Mouse (Mus musculus) midbrain, embryonic 14.5 days (tissue): ENCODE results near the gene Umodl1. TPM values are rescaled to one million over a fixed set of nuclear protein-coding genes. Genes with fewer than 3 reads are reported as not detected.

ENCODE experiments used
- ATAC-seq: fragments of 200-750 bp; cut with Nextera tagmentation; 2 replicates; pipeline ENCODE4 v1.8.0; 2017; ENCODE audit warnings: moderate number of reproducible peaks, moderate library complexity; ENCODE audit not compliant: low FRiP score, low TSS enrichment
- DNase-seq: peaks from one replicate; pipeline ENCODE4 v3.0.0-alpha.2; 2015
- H3K27ac ChIP-seq: fragments of 300-500 bp; sonication (generic); replicated peaks from 2 replicates; pipeline ENCODE4 v1.5.1; 2014; ENCODE audit warnings: mild to moderate bottlenecking, low read depth, low read length, moderate library complexity
- H3K27me3 ChIP-seq: fragments of 300-500 bp; sonication (generic); 2 replicates; pipeline ENCODE4 v1.6.1; 2014; ENCODE audit warnings: low read length, control low read depth, mixed read lengths; ENCODE audit not compliant: control insufficient read depth, insufficient read depth
- H3K36me3 ChIP-seq: fragments of 300-500 bp; sonication (generic); 2 replicates; pipeline ENCODE4 v1.6.1; 2014; ENCODE audit warnings: low read length, control low read depth; ENCODE audit not compliant: control insufficient read depth, insufficient read depth
- H3K4me1 ChIP-seq: fragments of 300-500 bp; sonication (generic); 2 replicates; pipeline ENCODE4 v1.6.1; 2014; ENCODE audit warnings: mild to moderate bottlenecking, antibody characterized with exemption, low read length, control low read depth; ENCODE audit not compliant: control insufficient read depth, insufficient read depth
- H3K4me2 ChIP-seq: fragments of 300-500 bp; sonication (generic); 2 replicates; pipeline ENCODE4 v1.6.1; 2014; ENCODE audit warnings: mild to moderate bottlenecking, low read length, moderate library complexity
- H3K4me3 ChIP-seq: fragments of 300-500 bp; sonication (generic); replicated peaks from 2 replicates; pipeline ENCODE4 v1.5.1; 2014; ENCODE audit warnings: low read depth, low read length
- H3K9ac ChIP-seq: fragments of 300-500 bp; sonication (generic); replicated peaks from 2 replicates; pipeline ENCODE4 v1.6.1; 2014; ENCODE audit warnings: mild to moderate bottlenecking, low read length, moderate library complexity
- H3K9me3 ChIP-seq: fragments of 300-500 bp; sonication (generic); 2 replicates; pipeline ENCODE4 v1.6.1; 2016; ENCODE audit warnings: low read length, control low read depth, mixed read lengths; ENCODE audit not compliant: control insufficient read depth
- WGBS: fragments of 180-500 bp; shearing (Covaris S2); extraction: QIAGEN DNeasy Blood & Tissue Kit; methylation state at CpG from one replicate; pipeline ENCODE4 v1.1.7; 2014; 5-methylcytosine and 5-hydroxymethylcytosine counted together
- polyA plus RNA-seq: library from polyadenylated mRNA; unstranded; fragments of >200 nt; fragmentation: Nextera tagmentation; extraction: Ambion mirVana; gene quantifications from 2 replicates; pipeline ENCODE4 v1.2.1, GENCODE M21; 2014

Umodl1 gene
- polyA plus RNA-seq, 1 experiment from 2014 or later: not detected

DNA sequence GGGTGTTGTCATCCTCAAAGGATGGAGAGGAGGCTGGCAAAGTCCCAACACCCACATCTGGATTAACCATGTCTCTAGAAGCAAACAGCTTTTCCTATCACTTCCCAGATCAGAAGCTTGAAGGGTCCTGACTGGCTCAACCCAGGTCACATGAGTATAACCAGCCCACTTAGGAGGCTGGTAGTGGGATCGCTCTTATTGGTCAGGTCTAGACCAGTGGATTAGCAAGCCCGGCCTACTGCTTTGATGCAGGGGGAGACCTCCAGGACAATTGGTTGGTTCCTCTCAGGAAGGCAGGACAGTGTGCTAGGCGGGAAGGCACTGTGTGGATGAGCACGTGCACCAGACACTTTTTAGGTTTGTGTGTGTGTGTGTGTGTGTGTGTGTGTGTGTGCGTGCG lies 72.5 kb downstream of the Umodl1 start:
- DNase-seq (no peak), ATAC-seq (no peak)
- Histone ChIP-seq H3K27ac (no peak overlapping the region), H3K27me3 (no peaks in the 10 kb centered on the region), H3K4me1 (no peaks in the 10 kb centered on the region), H3K9me3 (no peaks in the 10 kb centered on the region), H3K4me3 (no peak overlapping the region), H3K36me3 (no peaks in the 10 kb centered on the region), H3K9ac (no peak overlapping the region), H3K4me2 (no peak overlapping the region)
- 80% methylated on average over 6 of the region's 6 CpGs for WGBS

DNA sequence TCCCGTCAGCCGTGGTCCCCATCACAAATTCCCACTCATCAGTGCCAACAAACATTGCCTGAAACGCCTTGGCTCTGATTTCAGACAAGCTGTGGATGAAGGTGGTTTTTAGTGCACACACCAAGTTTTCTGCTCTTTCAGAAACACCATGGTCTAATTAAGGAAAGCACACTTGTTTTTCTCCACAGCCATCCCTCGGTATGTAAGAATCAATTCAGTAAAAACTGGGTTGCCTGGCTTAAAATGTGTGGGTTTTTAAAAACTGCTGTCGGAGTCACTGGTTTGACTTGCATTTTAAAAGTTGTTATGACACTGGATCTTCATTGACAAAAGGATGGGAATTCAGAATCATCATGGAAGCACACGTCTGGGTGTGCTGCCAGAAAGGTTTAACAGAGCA lies 73.3 kb downstream of the Umodl1 start:
- Histone ChIP-seq H3K27ac (no peak overlapping the region), H3K9ac (no peak overlapping the region), H3K4me2 (no peak overlapping the region), H3K27me3 (no peaks in the 10 kb centered on the region), H3K4me3 (no peak overlapping the region), H3K36me3 (no peaks in the 10 kb centered on the region), H3K4me1 (no peaks in the 10 kb centered on the region), H3K9me3 (0 out of 2 replicates have a peak, but pooled peaks cover 3% of the 10 kb centered on the region)
- 88% methylated on average over 6 of the region's 6 CpGs for WGBS
- DNase-seq: no peak
- no peak for ATAC-seq

DNA sequence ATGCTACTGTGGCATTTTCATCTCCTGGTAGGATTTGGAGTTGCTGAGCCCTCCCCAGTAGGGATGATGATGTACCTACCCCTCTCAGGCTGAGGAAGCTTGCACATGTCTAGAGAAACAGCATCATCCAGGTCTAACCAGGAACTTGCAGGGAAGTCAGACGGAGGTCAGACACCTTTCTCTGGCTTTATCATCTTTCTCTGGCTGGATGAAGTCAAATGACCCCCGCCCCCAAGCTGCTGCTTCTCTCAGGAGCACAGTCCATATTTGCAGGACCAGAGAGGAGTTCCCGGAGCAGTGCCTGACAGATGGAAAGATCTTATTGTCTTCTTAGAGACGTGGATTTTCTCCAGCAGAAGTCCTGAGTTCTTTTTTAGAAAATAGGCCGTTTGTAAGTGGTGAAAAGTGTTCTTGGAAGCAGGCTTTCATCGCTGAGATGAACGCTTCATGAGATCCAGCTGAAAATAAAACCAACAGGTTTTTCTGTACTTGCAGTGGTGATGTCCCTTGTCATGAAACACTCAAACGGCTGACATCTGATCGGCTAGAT lies 74.5 kb downstream of the Umodl1 start:
- Histone ChIP-seq H3K9ac (no peak overlapping the region), H3K9me3 (0 out of 2 replicates have a peak, but pooled peaks cover 3% of the 10 kb centered on the region), H3K4me2 (no peak overlapping the region), H3K4me3 (no peak overlapping the region), H3K4me1 (peaks cover 4% of the 10 kb centered on the region; the same call in 1 of the 2 replicates), H3K27me3 (no peaks in the 10 kb centered on the region), H3K27ac (no peak overlapping the region), H3K36me3 (no peaks in the 10 kb centered on the region)
- DNase-seq: no peak
- 82% methylated on average over 9 of the region's 9 CpGs for WGBS
- ATAC-seq: no peak

DNA sequence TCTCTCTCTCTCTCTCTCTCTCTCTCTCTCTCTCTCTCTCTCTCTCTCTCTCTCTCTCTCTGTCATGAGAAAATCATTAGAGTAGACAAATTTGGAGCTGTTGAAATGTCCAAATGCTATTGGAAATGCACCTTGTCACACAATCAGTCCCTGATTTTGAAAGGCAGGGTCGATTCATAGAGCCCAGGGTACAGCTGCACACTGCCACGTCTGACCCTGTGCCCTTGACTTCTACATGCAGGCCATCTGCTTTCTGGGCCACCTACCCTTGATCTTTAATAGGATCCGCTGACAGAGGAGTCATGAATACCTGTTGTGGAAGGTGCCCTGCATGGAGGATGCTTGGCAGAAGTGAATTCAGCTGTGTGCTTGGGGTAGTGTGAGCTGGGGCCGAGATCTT lies 75.0 kb downstream of the Umodl1 start:
- Histone ChIP-seq H3K4me3 (no peak overlapping the region), H3K36me3 (no peaks in the 10 kb centered on the region), H3K27ac (no peak overlapping the region), H3K4me1 (peaks cover 9% of the 10 kb centered on the region; the same call in 1 of the 2 replicates), H3K9ac (no peak overlapping the region), H3K27me3 (no peaks in the 10 kb centered on the region), H3K9me3 (0 out of 2 replicates have a peak, but pooled peaks cover 3% of the 10 kb centered on the region), H3K4me2 (no peak overlapping the region)
- ATAC-seq (no peak), DNase-seq (no peak)
- WGBS: 89% methylated on average over 4 of the region's 4 CpGs

DNA sequence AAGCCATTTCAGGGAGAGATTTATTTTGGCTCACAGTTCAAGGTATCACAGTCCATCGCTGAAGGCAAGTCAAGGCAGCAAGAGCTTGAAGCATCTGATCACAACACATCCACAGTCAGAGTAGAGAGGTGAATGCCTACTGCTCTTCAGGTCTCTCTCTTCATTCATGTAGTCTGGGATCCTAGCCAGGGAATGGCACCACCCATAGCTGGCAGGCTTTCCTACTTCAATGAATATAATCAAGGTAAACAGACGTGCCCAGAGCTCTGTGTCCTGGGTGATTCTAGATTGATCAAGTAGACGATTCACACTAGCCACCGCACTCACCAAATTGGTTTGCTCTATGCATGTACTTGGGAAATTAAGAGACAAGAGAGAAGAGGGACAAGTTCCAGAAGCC lies 77.9 kb downstream of the Umodl1 start:
- Histone ChIP-seq H3K4me2 (no peak overlapping the region), H3K9ac (no peak overlapping the region), H3K4me1 (peaks cover 9% of the 10 kb centered on the region; the same call in 1 of the 2 replicates), H3K4me3 (no peak overlapping the region), H3K27ac (no peak overlapping the region), H3K9me3 (0 out of 2 replicates have a peak, but pooled peaks cover 3% of the 10 kb centered on the region), H3K36me3 (no peaks in the 10 kb centered on the region), H3K27me3 (no peaks in the 10 kb centered on the region)
- 91% methylated on average over 4 of the region's 4 CpGs for WGBS
- ATAC-seq (no peak), DNase-seq (no peak)

DNA sequence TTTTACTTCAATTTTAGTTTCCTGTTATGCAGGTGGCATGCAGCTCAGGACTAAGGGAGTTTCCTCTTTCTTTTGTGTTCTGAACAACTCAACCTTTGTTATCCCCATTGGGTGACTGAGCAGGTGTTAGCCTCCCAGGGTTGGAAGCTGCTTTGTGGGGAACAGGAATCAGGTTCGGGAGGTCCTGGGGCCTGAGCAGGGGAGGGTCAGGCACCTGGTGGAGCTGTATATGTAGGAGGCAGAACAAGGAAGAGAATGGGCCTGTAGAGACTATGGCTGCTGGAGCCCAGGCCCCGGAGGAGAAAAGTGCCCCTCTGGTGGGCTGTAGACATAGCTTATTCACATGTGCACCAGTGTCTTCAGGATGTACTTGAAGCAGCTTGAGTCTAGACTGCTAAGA lies 78.8 kb downstream of the Umodl1 start:
- H3K4me1 ChIP-seq: peaks cover 9% of the 10 kb centered on the region; the same call in 1 of the 2 replicates
- H3K9ac ChIP-seq: no peak overlapping the region
- H3K4me3 ChIP-seq: no peak overlapping the region
- H3K27me3 ChIP-seq: no peaks in the 10 kb centered on the region
- ATAC-seq (no peak), DNase-seq (no peak)
- 0 out of 2 replicates have a peak, but pooled peaks cover 3% of the 10 kb centered on the region for H3K9me3 ChIP-seq
- H3K36me3 ChIP-seq: no peaks in the 10 kb centered on the region
- H3K4me2 ChIP-seq: no peak overlapping the region
- H3K27ac ChIP-seq: 0 out of 2 replicates have a peak overlapping the region, but pooled peaks have one; percentile 55
- 71% methylated on average over 2 of the region's 2 CpGs for WGBS

DNA sequence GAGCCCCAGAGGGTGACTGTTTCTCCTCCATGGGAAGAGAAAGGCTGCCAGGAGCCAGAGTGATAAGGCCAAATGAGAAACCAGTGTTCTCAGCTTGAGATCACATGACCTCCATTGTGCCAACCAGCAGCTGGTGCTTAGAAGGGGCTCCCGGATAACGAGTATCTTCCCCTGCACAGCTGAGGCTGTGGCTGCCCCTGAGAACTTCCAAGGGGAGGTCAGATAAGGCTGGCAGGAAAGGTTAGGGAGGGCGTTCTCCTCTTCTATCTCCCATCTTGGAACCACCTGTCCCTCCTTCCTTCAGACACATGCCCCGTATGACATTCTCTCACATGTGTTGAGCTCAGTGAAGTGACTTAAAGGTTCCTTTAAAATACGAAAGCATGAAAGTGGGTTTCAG lies 79.7 kb downstream of the Umodl1 start:
- Histone ChIP-seq H3K27me3 (no peaks in the 10 kb centered on the region), H3K4me1 (peaks cover 9% of the 10 kb centered on the region; the same call in 1 of the 2 replicates), H3K27ac (peak overlapping the region; percentile 55; the same call in 1 of the 2 replicates), H3K9ac (no peak overlapping the region; the same call in 1 of the 2 replicates), H3K9me3 (0 out of 2 replicates have a peak, but pooled peaks cover 3% of the 10 kb centered on the region), H3K4me2 (no peak overlapping the region), H3K36me3 (no peaks in the 10 kb centered on the region), H3K4me3 (no peak overlapping the region)
- WGBS: 46% methylated on average over 5 of the region's 5 CpGs
- DNase-seq (peak; percentile 60), ATAC-seq (no peak)

DNA sequence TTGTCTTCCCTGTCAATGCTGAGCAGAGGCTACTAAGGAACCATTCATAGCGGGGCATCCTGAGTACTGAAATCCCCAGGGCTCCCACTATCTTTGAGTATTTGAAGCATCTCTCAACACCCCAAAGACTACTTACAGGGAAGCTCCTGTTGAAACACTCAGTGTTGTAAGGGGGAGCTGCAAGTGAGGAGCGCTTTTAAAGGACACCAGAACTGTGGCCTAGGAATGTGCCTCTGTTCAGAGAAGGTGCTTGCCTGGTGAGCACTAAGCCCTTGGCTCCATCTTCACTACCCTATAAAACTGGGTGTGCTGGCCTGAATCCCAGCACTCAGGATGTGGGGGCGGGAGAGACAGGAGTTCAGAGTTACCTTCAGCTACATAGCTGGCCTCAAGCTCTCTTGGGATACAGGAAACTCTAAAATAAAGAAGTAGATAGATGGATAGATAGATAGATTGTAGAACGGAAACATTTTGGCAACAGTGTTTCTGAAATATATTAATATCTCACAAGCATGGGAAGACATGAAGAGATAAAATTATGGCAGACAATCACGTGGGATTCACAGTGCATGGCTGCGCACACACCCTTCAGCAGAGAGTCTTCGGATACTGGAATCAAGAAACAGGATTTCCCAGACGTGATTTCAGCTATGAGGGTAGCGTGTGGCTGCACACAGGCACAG lies 80.4 kb downstream of the Umodl1 start:
- DNase-seq (no peak), ATAC-seq (no peak)
- Histone ChIP-seq H3K4me1 (peaks cover 9% of the 10 kb centered on the region; the same call in 1 of the 2 replicates), H3K4me3 (no peak overlapping the region), H3K4me2 (no peak overlapping the region), H3K27me3 (no peaks in the 10 kb centered on the region), H3K36me3 (no peaks in the 10 kb centered on the region), H3K9me3 (0 out of 2 replicates have a peak, but pooled peaks cover 3% of the 10 kb centered on the region), H3K27ac (no peak overlapping the region), H3K9ac (no peak overlapping the region)
- WGBS: 89% methylated on average over 9 of the region's 9 CpGs
